Mouse (Mus musculus) neural tube, embryonic 10.5 days (tissue): Measurements from ENCODE around the gene Ankrd36.
A peak's percentile ranks its signal among the peaks of the same experiment; 100 is the strongest.
"Not testable (repeated sequence)": the region's sequence is repeated elsewhere in the genome, so short reads cannot be mapped to it uniquely, and the experiment has no call there.

Source experiments
- DNase-seq: peaks from one replicate; pipeline ENCODE4 v3.0.0-alpha.2; 2017; ENCODE audit warnings: low spot score; ENCODE audit errors: extremely low spot score

Ankrd36 gene

DNA sequence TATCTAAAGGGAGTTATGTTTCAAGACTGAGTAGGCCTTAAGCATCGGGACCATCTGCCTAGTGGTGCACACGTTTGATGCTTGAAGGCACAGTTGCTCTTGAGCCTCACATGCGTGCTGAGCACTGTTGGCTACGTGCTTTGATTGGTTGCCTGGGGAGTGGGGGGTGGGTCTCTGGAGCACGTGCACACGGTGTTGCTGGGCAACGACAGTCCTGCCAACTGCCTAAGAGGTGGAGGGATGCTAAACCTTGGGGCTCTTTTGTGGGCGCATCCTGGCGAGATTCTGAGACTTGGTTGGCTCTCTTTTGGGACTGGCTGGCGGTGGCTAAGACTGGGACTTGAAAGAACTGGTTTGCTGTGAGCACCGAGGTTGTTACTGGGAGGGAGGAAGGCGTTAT lies at the start of gene Ankrd36:
Ankrd36 (plus strand) TSS at position 211 of the 400 bp plus-strand sequence.
- no peak for DNase-seq

DNA sequence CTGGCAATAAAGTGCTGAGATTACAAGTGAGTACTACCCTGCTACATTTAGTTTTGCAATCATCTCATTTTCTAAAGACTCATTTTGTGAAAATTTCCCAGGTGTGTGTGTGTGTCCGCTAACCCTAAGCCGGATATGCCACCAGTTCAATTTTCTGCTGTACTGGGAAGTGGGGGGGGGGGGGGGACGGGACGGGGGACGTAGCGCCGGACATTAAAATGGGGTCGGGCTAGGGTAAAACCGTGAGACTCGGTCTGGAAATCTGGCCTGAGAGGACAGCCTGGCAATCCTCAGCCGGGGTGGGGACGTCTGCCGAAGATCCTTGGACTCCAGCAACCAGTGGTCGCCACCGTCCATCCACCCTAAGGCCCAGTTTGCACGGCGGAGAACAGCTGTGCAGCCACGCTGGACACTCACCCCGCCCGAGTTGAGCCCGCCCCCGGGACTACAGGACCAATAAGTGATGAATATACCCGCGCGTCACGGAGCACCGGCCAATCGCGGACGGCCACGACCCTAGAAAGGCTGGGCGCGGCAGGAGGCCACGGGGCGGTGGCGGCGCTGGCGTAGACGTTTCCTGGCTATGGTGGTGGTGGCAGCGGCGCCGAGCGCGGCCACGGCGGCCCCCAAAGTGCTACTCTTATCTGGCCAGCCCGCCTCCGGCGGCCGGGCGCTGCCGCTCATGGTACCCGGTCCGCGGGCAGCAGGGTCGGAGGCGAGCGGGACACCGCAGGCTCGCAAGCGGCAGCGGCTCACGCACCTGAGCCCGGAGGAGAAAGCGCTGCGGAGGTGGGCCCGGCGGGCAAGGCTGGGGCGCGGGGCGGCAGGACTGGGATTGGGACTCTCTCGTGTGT lies 48.8 kb upstream of the Ankrd36 start, which contains the start of gene Xbp1:
Xbp1 (plus strand) TSS at position 248 of the 854 bp plus-strand sequence.
- peak; percentile 99 for DNase-seq

DNA sequence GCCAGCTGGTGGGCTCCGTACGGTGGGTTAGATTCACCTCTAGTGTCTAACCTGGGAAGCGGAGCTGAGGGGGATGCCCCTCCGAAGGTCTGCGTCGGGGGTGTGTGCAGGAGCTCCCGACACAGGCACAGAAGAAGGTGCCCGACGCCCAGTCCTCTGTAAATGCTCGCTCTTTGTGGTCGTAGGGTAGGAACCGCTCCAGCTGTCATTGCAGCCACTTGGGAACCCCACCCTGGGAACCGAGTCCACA lies 48.3 kb upstream of the Ankrd36 start:
- no peak for DNase-seq

DNA sequence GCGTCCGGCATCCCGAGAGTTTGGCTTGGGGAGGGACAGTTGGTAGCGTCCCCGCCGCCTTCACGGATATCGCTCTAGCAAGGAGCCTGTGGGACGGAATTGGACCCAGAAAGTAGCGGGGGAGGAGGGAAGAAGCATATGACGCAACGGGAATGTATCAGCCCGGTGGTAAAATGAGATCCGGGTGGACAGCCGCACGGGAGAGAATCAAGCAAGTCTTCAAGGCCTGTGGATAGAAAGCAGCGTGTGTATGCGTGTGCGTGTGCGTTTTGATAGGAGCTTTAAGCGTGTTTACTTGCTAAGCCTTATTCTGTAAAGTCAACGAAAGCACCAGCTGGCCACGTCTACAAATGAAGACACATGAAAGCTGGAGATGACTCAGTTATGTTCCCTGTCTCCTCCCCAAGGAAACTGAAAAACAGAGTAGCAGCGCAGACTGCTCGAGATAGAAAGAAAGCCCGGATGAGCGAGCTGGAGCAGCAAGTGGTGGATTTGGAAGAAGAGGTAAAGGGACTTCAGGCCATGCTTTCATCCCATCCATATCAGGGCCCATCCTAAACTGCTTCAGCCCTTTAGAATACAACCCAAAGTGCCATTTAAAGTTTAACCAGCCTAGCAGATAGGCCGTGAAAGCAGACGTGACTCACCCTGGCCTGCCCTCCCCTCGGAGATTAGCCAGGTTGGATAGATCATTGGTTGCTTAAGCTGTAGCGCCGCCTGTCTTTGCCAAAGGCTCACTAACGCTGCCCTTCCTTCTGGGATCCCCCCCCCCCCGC lies 47.8 kb upstream of the Ankrd36 start:
- peak; percentile 73 for DNase-seq

DNA sequence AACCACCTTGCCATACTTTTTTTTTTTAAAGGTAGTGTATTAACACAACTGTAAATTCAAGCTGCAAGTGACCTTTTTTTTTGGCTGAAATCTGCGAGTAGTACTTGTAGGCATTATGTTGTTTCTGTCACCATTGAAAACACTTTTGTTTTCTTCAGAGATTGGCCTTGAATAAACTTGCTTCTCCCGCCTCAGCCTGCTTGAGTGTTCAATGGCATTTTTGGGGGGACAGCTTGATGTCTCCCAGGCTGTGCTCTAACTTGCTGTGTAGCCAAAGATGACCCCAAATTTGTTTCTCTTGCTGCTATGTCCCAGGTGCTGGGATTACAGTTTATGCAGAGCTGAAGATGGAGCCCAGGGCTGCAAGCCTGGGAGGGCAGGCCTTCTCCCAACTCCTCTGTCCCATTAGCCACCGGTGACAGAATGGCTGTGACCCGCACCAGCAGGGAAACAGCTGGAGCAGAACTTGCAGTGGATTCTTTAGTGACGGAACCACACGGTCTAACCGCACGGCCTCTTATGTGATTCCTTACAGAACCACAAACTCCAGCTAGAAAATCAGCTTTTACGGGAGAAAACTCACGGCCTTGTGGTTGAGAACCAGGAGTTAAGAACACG lies 46.6 kb upstream of the Ankrd36 start:
- no peak for DNase-seq

DNA sequence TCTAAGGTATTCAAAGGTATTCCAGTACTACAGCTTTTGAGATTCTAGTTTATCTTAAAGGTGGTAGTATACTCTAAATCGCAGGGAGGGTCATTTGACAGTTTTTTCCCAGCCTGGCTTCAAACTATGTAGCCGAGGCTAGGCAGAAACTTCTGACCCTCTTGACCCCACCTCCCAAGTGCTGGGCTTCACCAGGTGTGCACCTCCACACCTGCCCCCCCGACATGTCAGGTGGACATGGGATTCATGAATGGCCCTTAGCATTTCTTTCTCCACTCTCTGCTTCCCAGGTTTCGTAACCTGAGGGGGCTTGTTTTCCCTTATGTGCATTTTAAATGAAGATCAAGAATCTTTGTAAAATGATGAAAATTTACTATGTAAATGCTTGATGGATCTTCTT lies 44.1 kb upstream of the Ankrd36 start:
- DNase-seq: no peak

DNA sequence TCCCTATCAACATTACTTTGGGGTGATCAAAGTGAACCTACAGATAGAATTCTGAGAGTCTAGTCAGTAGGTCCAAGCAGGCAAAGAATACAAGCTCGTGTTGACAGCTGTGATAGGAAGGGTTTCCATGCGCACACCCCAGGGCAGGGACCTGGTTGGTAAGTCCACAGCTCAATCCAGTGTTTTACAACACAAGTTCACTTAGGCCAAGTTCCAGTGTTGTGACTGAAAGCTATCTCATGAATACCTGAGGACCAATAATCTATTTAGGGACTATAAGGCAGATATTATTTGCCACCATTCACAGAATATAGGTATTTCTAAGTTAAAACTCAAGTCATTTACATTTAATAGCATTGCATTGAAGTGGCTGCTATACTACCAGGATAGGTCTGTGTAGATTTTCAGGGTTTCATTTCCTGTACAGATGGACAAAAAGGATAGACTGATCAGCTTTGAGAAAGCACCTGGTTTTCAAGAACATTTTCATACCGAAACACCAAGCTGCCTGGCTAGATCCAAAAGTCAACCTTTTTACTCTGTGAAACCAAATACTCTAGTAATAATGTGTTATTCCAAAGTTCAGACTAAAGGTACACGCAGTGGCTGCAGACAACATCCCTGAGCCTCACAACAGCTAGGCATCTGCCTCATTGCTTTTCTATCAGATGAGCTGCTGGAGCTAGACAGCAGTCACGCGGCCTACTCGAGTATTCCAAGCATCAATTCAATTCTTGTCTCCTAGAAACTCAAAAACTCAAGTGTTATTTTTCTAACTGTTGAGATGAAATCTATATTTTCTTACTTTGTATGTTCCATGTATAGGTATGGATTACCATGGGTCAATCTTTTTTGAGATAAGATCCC lies 42.7 kb upstream of the Ankrd36 start:
- no peak for DNase-seq

DNA sequence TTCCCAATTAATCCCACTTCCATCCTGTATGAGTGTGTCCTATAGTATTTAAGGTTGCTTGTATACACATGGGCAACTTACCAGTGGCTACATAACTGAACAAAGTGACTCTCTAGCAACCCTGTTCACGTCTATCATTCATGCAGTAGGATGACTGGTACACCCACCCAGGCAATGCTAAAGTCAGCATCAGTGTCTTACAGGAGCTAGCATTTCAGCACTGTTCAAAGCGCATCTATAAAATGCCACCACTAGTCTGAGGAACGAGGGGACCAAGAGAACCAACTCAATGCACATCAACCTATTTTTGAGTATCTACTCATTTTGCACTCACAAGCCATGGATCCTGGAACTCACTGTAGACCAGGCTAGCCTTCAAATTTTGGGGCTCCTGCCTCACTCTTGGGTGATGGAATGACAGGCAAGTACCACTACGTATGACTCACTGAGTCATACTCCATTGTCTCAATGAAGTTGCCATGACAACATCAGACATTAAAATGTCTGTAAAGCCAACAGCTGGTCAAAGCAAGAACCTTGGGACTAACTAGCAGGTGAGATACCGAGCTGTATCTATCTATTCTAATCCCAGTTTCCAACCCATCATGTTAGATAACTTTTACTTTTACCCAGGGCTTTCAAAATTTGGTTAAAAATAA lies 41.5 kb upstream of the Ankrd36 start:
- DNase-seq: no peak

DNA sequence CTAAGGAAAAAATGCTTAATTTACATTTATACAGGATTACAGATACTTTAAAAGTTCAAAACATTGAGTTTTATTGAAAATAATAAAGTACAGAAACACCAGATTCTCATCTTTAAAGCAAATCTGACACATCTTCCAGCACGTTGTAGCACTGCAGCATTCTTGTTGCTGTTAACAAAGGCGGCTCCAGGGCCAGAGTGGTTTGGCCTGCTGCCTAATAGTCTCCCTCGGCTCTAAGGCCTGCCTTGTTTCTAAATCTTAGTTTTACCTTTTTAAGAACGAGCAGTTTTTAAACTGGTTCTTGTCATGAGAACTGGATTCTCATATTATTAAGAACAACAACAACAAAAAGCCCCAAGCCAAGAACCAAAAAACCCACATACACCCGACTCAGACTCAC lies 40.6 kb upstream of the Ankrd36 start:
- no peak for DNase-seq

DNA sequence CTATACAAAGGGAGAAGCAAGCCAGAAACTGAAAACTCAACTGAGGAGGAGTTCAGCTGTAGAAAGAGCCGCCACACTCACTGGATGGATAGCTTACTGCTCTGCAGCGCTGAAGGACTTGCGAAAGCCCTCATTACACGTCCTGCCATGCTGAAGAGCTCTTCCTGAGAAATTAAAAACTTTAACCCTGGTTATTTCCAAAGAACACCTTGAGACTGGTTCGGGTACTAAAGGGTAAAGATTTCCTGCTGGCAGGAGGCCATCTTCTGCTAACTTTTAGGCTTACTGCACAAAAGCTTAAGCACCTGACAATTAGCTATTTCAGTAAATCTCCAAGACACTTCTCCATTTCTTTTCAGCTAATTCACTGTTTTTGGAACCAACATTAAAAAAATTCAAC lies 39.3 kb upstream of the Ankrd36 start:
- DNase-seq: no peak

DNA sequence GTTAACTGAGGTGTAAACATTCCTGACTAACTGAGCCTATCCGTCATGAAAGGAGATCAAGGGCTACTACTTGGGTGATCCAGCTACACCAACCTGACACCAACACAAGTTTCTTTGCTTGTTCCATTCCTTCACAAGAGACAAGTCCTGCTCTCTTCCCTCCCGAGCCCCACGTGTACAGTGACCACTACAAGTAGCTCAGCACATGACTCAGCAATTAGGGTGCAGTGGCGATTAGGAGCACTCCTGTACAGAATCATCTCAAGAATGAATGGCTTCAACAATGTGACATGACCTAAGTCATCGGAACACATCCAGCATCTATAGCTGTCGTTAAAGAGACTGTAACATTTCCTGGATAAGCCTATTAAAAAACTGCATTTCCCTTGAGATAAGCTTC lies 38.8 kb upstream of the Ankrd36 start:
- DNase-seq: no peak

DNA sequence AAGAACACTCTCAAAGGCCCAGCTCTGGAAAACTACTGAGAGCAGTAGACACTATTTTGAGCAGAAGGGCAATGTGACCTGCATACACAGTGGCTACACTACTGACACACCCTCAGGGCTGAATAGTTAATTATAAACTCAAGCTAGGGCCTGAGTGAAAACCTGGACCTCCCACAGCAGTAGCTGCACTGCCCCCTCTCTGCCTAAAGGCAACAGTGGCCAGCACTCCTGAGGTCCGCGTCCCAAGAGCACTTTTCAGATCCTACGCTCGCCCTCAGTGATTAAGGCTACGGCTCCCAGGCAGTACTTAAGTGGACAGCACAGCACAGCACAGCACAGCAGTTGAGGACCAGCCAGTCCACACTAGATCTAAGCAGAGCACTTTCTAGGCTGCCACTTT lies 36.4 kb upstream of the Ankrd36 start:
- DNase-seq: no peak

DNA sequence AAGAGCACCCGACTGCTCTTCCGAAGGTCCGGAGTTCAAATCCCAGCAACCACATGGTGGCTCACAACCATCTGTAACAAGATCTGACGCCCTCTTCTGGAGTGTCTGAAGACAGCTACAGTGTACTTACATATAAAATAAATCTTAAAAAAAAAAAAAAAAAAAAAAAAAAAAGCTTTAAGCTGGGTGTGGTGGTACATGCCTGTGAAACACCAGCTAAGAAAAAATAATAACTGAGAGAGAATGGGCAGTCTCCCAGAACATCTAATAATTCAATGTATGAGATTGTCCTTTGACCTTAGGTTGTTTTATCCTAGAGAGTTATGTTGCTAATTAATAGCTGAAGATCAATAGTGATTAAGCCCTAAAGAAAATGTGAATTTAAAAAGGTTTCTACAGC lies 32.0 kb upstream of the Ankrd36 start:
- DNase-seq: not testable (repeated sequence)

DNA sequence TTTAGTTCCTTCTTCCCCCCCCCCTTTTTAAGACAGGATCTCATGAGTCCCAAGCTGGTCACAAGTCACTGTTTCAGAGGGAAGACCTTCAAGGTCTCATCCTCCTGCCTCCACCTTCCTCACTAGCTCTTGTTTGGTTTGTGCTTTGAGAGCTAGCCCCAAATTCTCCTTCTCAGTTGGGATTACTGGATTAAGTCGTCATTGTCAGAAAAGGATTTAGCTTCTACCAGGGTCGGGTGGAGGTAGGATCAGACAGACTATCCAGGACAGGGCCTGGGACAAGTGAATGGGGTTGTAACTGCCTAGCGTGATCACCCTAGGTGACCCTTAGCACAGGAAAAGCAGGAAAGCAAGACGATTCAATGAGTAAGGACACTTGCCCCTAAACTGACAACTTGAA lies 29.2 kb upstream of the Ankrd36 start:
- DNase-seq: no peak

DNA sequence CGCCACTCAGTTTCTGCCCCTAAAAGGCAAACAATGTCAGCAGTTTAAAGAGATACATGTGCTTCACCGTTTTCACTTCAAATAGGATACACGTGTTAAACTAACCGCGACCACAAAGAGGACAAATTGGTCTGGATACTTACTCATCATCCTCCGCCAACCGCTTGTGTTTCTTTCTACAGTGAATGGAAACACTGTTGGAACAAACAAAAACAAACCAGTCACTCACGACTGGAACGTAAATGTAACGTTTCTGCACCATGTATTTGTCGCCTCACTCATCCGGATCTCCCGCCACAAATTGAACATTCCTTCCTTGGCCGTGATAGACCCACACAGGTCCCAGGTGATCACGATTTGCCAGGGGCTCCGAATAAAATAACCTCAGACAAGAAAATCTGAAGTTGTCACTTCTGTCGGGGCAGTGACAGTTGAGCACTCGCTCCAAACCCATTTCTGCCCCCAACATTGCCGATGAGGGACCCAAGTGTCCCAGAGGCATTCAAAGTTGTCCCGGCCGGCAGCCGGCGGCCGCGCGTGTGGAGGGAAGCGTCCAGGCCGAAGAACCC lies 28.2 kb upstream of the Ankrd36 start:
- no peak for DNase-seq

DNA sequence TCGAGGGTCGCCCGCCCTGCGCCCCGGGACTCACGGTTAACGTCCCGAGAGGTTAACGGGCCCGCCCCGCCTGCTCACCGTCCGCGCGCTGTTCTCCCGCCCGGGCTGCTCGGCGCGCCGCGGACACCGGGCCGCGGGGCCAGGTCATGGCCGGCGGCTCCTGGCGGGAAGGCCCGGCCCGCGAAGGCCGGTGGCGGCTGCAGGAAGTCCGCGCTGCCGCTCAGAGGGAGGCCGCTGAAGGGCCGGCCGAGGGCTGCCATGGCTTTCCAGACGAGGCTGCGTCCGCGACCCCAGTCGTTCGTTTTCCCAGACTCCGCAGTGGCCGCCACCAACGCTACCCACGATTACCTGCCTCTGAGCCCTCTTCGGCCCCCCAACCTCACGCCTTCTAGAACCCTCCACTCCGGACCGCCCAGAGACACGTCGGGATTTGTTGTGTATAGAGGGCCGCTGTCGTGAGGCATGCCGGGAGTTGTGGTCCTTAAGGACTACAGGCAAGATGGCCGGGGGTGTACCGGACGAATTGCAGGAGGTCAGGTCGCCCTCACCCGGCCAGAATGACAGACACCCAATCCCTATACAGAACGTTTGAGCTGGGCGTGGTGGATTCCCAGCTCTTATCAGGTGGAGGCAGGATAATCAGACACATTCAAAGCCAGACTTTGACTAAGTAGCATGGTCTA lies 27.5 kb upstream of the Ankrd36 start, which contains the start of gene Ccdc117:
Ccdc117 (minus strand) TSS at position 389 of the 683 bp plus-strand sequence.
- DNase-seq: peak; percentile 89

DNA sequence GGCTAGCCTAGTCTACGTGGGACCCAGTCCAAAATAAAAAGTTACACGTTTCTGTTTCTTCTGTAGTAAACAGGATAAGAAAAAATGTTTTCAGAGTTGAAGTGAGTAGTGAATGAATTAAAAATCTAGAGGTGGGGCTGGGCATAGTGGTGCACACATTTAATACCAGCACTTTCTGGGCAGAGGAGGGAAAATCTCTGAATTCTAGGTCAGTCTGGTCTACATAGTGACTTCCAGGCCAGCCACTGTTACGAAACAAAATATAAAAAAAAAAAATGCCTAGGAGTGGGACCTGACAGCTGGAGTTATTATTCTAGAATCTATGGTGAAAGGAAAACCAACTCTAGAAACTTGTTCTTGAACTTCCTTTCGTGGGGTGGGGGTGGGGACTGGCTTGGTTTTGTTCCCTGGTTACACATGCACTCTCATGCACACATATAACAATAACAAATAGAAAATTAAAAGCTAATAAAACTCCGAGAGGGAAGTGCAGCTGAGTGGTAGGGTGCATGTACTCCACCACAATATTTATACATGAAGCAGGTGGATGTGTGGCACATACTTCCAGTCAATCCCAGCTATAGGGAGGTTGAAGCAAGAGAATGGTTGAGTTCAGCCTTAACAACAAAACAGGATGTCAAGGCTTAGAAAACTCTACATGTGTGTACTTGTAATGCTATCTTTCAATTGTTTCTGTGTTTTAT lies 26.9 kb upstream of the Ankrd36 start:
- DNase-seq: no peak

DNA sequence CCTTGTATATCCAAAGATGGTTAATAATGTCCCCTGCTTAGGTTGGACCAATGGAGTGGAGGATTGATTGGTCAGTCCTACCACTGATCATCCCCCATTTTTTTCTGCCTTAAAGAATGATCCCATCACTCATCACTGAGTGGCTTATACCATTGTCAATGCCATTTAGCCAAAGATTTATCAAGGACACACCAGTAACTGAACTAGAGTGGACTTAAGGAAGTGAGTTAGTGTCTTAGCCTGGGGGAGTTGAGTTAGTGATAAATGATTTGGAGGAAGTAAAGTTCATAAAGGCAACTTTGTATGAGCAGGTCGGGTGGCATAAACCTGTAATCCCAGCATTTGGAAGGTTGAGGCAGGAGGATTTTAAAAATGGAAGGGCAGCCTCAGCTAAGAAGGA lies 26.2 kb upstream of the Ankrd36 start:
- DNase-seq: no peak

DNA sequence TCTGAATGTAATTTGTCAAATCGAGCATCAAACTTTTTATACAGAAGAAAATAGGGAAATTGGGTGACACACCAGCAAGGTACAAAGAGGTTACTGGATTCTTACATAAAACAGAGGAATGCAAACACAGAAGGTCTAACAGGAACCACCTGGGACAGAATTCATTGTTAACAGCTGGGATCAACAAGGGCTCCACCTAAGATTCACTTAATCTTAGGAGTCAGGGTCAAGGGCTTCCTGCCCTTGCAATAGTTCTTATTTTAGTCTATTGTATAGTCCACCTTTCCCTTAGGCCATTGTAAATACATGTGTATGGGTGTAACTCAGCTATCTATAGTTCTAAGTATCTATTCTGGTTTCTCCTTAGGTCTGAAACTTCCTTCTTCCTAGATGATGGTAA lies 24.8 kb upstream of the Ankrd36 start:
- not testable (repeated sequence) for DNase-seq
